Mouse (Mus musculus) ovary, postnatal 10 days (tissue): ENCODE results near the gene Ptprd.

Source experiments
- DNase-seq: peaks from one replicate; pipeline ENCODE4 v3.0.0; 2022; ENCODE audit warnings: low spot score

The Ptprd gene

DNA sequence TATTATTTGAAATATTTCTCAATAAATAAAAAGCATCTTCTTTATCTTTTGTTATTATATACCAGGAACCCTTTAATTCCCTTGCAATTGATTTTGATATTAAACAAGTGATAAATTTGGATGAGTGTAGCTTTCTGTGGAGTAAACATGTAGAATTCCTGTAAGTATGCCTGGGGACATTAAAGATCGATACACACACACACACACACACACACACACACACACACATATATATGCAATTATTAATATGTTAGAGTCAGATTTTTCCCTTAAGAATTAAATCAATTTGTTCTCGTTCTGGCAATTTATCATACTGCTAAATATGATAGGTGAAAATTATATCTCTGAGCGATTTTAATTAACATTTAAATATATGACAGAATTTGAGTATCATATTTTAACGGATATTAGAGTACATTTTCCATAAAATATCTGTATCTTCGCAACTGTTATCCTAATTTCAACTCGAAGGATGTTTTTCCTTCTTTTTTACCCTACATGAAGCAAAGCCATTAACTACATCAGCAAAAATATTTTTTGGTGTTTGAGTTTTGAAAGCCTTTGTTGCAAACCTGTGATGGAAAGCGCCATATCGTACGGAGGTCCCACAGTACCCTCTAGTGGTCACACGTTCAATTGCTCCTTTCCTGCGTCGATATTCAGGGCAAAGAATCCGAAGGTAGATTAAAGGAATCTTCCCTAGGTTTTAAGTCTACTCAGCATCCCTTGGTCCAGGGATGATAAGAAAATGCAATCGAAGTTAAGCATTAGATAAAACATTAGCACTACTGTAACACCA is 653.2 kb downstream of the Ptprd start:
- DNase-seq, result peak; percentile 5

- DNase-seq, result no peak
These were observed 655.9 kb downstream of the Ptprd start for GRCm38 (mm10) chr4:77555841-77556240.

DNA sequence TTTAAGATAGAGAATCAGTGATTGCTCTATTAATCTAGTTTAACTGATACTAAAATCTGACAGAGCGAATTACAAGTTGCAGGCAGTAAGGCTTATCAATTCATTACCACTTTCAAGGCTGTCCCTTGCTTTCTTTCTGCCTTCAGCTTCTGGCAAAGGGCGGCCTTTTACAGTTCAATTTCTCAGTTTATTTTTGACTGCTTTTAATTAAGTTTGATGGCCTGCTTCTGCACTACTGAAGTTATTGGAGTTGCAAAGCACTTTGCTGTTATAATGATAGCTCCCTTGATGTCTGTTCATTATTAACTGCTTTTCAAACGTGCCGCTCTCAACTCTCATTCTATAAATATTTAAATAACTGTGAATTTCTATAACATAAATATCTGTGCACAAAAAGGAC is 673.9 kb downstream of the Ptprd start:
- DNase-seq, result no peak

DNA sequence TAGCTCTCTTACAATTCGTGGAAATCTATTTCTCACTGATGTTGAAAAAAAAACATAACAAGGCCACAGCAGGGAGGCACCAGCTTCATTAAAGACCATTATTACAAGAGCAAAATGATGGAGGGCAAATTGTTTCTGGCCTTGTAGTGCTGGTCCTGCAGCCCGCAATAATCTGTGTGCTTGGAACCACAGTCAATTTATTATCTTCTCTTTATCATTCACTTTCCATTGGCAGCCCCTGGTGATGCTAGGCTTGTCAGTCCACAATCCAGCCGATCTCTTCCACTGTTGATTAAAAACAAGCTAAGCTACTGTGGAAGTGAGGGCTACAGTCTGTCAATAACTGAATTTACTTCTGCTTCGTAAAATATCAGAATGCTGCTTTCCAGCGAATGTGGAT is 674.4 kb downstream of the Ptprd start:
- no peak for DNase-seq

- no peak for DNase-seq
These were observed 676.2 kb downstream of the Ptprd start for GRCm38 (mm10) chr4:77535601-77536000.

DNA sequence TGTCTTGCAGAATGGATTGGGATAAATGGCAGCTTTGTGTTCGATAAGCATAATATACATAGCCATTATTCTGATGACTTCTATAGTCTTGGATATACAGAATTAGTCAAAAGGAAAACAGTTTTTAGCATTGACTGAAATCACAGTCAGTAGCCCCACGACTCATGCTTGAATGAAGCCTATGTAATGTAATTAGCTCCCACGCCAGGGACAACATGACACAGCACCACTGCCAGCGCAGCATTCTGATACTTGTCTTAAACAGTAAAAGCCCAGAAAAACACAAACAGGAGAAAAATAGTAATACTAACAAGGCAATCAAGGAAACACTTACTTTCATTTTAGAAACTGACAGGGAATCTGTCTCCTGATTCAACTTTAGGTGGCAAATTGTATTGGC is 677.2 kb downstream of the Ptprd start:
- no peak for DNase-seq

DNA sequence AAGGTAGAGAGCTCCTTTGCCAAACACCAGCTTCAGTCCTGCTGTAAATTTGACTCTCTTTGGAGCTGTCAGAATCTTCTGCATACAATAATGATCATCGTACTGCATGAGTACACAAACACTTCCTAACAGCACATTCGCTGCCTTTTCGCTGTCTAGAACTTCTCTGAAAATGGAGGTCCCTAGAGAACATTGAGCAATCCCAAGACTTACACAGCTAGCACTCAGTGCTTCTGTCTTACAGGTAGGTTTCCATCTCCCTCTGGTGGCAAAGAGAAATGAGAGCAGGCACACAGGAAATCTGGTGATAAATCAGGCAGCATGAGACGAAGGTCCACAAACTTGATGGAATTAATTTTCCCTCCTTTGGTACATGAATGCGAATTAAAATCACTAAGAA is 692.6 kb downstream of the Ptprd start:
- DNase-seq, result no peak

GRCm38 (mm10) chr4:77513914-77514628 is 697.7 kb downstream of the Ptprd start:
- no peak for DNase-seq

DNA sequence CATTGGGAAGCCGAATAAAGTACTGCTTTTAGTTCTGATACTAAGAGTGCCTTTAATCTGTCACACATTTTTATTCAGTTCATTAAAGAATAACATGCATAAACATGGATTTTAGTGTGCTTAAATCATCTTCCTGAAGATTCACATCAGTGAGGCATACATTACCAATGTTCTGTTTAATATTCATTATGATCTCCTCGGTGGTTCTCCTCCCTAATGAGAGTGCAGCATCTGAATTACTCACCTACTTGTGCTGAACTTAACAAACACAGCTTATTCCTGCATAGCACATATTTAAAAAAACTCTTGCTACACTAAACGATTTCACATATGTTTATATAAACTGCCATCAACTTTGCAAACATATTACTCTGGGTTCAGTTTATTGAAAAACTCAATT is 698.7 kb downstream of the Ptprd start:
- no peak for DNase-seq

DNA sequence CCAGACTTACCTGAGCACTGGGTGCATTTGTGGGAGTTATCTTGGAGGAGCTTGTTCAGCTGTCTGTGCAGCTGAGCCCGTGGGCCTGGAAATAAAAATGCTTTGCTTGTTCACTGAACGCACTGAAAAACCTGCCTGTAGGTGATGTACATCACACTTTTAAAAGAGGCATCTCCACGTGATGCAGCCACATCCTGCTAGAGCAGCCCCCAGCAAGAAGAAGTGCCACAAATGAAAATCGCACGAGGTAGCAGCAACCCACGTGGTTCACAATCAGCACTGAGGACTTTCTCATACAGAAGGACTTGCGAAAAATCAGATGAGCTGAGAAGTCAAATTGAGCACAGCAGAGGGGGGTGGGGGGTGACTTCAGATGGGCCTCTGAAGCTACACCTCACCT is 757.7 kb downstream of the Ptprd start:
- no peak for DNase-seq

DNA sequence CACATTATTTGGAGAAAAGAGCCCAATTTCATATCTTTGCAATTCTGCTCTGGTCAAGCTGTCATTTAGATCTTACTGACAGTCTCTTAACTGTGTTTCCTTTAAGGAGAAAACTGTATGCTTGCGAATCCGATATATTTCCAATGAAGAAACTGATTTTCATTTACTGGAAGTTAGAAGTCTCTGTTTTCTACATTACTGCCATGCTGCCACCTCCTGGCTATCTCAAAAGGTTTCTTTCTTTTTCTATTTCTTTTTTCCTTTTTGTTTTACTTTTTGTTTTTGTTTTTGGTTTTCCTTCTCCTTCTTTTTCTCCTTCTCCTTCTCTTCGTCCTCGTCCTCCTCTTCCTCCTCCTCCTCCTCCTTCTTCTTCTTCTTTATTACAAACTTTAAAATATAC is 812.6 kb downstream of the Ptprd start:
- no peak for DNase-seq

- no peak for DNase-seq
These were observed 850.0 kb downstream of the Ptprd start for GRCm38 (mm10) chr4:77361728-77362127.

GRCm38 (mm10) chr4:77327198-77327597 is 884.6 kb downstream of the Ptprd start:
- no peak for DNase-seq

- no peak for DNase-seq
These were observed 894.6 kb downstream of the Ptprd start for GRCm38 (mm10) chr4:77317060-77317680.

DNA sequence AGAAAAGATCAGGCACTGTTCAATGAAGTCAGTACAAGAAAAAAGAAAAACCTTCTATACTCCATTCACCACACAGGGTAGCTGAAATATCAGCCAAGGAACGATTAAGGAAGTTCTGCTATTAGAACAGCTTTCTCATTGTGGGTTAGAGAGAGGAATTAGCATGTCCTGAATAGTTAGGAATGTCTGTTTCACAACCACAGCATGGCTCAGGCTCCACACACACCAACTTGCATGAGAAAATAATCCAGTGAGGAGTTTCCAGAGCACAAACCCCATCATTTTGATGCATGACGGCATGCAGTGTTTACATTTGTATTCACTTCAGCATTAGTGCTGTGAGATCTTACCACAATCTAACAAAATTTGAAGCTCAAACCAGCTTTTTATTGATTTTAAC is 895.1 kb downstream of the Ptprd start:
- DNase-seq, result no peak

DNA sequence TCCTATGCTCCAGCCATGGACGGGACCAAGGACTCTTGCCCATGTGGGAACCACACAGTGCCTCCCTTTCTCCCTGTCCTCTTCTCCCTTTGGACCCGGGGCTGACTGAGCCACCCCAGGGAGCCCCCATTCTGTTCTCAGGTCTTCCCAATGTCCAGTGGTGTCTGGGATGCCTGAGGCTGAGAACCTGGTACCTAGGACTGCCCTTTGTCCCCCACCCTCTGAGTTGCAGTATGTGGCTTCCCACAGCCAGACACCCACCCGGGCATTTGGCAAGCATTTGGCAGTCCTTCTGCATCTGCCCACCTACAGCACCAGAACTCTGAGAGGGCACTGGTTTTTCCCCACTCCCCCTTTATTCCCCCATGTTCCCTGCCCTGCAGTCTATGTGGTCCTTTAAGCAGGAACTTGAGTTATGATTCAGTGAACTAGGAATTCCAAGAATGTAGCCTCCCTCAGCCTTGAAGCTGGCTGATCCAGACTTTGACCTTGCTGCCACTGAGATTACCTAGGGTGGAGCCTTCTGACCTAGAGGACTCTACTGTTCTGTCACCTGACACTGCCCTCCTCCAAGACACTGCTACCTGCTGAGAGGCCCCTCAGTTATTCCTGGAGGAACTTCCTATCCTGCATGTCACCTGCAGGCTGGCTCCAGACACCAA is 901.5 kb downstream of the Ptprd start:
- no peak for DNase-seq

GRCm38 (mm10) chr4:77283423-77283822 is 928.3 kb downstream of the Ptprd start:
- DNase-seq, result no peak

DNA sequence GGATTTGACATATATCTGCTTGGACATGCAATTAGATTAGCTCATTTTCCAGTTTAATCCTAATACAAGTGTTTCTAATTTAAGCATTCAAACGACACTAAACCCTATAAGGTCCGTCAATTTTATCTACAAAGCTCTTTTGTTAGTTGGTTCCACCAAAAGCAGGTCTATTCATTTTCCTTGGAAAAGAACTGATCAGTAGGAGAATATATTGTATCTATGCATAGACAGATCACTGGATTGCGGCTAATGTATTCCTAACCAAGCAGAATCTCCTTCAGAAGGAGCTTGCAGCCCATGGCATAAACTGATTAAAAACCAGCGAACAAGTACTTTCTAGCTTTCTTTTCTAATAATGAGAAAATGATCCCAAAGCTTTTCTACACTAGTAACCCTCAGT is 933.8 kb downstream of the Ptprd start:
- DNase-seq, result no peak

DNA sequence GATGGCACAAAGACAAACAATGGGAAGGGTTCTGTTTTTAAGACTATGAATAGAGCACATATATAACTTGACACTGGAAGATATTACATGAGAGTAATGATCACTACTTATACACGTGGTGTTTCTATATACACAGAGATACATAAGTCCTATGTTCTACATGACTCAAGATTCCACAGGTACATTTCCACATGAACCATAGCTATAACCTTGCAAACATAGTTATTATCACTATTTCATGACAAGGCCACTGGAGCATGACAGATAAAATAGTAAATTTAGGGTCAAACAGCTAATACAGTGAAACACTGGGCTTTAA is 951.8 kb downstream of the Ptprd start:
- DNase-seq, result no peak

DNA sequence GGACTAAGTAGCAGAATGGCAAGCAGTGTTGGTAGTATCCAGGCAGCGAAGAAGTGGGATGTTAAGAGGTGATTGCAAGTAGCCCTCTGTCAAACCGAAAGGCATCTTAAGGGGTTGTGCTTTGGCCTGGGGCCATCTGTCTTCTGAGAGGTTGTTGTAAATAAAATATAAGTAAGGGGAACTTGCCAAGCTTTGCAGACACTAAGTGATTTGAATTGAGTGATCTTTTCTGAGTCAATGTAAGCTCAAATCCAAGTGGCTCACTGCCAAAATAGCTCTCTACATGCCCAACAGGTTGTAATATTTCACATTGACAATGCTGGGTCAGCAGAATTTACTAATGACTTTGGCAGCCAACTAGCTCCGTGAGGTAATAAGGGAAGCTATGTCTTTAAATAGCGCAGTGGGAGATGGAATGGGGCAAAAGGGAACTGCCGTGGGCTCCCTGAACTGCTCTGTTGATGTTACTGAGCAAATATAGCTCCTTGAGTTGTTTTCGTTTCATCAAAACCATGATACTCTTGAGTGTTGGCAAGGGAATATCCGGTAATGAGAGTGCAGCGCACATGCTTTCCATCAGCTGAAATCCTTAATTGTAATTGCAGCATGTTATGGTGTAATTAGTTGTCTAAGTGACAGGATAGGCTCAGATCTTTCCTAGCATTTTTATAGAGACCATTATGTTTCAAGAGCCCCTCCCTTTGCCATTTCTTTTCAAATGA is 952.4 kb downstream of the Ptprd start:
- DNase-seq, result no peak

- no peak for DNase-seq
These were observed 960.6 kb downstream of the Ptprd start for GRCm38 (mm10) chr4:77251188-77251587.

- DNase-seq, result no peak
These were observed 962.0 kb downstream of the Ptprd start for GRCm38 (mm10) chr4:77249801-77250200.
